Mouse (Mus musculus) liver, embryonic 12.5 days (tissue): ENCODE data around the gene Plk1. TPM values are rescaled to one million over a fixed set of nuclear protein-coding genes. Genes with fewer than 3 reads are reported as not detected.

Experiments used
- ATAC-seq: fragments of 200-750 bp; cut with Nextera tagmentation; 2 replicates; pipeline ENCODE4 v1.8.0; 2017; ENCODE audit warnings: moderate number of reproducible peaks, mild to moderate bottlenecking, moderate library complexity
- H3K27ac ChIP-seq: fragments of 300-500 bp; sonication (generic); 2 replicates; pipeline ENCODE4 v1.5.1; 2016; ENCODE audit warnings: mild to moderate bottlenecking
- H3K27me3 ChIP-seq: fragments of 300-500 bp; sonication (generic); replicated peaks from 2 replicates; pipeline ENCODE4 v1.6.1; 2016; ENCODE audit warnings: mild to moderate bottlenecking, moderate library complexity
- H3K36me3 ChIP-seq: fragments of 300-500 bp; sonication (generic); 2 replicates; pipeline ENCODE4 v1.6.1; 2016; ENCODE audit warnings: mild to moderate bottlenecking, moderate library complexity
- H3K4me1 ChIP-seq: fragments of 300-500 bp; sonication (generic); 2 replicates; pipeline ENCODE4 v1.6.1; 2016
- H3K4me2 ChIP-seq: fragments of 300-500 bp; sonication (generic); 2 replicates; pipeline ENCODE4 v1.6.1; 2016; ENCODE audit warnings: mild to moderate bottlenecking, moderate library complexity
- H3K4me3 ChIP-seq: fragments of 300-500 bp; sonication (generic); 2 replicates; pipeline ENCODE4 v1.5.1; 2016; ENCODE audit warnings: mild to moderate bottlenecking, moderate library complexity
- H3K9ac ChIP-seq: fragments of 300-500 bp; sonication (generic); 2 replicates; pipeline ENCODE4 v1.6.1; 2016; ENCODE audit warnings: mild to moderate bottlenecking, moderate library complexity
- H3K9me3 ChIP-seq: fragments of 300-500 bp; sonication (generic); replicated peaks from 2 replicates; pipeline ENCODE4 v1.6.1; 2016; ENCODE audit warnings: mild to moderate bottlenecking, moderate library complexity
- WGBS: fragments of 180-500 bp; shearing (Covaris S2); methylation state at CpG from one replicate; pipeline ENCODE4 v1.1.7; 2016; ENCODE audit not compliant: insufficient replicate concordance; 5-methylcytosine and 5-hydroxymethylcytosine counted together
- polyA plus RNA-seq: library from polyadenylated mRNA; unstranded; fragments of >200 nt; fragmentation: Nextera tagmentation; extraction: Ambion mirVana; gene quantifications from 2 replicates; pipeline ENCODE4 v1.2.1, GENCODE M21; 2016

Gene Plk1
- 147 and 151 TPM in 2 replicates for polyA plus RNA-seq

GRCm38 (mm10) chr7:122158915-122159902, at the start of gene Plk1:
Gene Plk1 (plus strand): TSS chr7:122159439.
- peak within 1 kb of the TSS; percentile 85 for H3K4me2 ChIP-seq
- peak within 1 kb of the TSS; percentile 81 for H3K9ac ChIP-seq
- H3K27me3 ChIP-seq: no peaks in the 10 kb centered on the region
- peak; percentile 91 for ATAC-seq
- H3K4me1 ChIP-seq: peaks cover 51% of the 10 kb centered on the region
- H3K9me3 ChIP-seq: no peaks in the 10 kb centered on the region
- peaks cover 38% of the 10 kb centered on the region for H3K36me3 ChIP-seq
- H3K4me3 ChIP-seq: peak within 1 kb of the TSS; percentile 77
- WGBS: under 1% methylated on average over 63 of the region's 63 CpGs
- H3K27ac ChIP-seq: peak within 1 kb of the TSS; percentile 90

GRCm38 (mm10) chr7:122123518-122123917, 35.7 kb upstream of the Plk1 start:
- Histone ChIP-seq H3K27me3 (no peaks in the 10 kb centered on the region), H3K27ac (no peak overlapping the region), H3K4me2 (no peak overlapping the region), H3K36me3 (peaks cover 91% of the 10 kb centered on the region), H3K4me3 (no peak overlapping the region), H3K4me1 (no peaks in the 10 kb centered on the region), H3K9ac (no peak overlapping the region), H3K9me3 (no peaks in the 10 kb centered on the region)
- 69% methylated on average over 4 of the region's 4 CpGs for WGBS
- ATAC-seq: no peak

GRCm38 (mm10) chr7:122125636-122126035, 33.6 kb upstream of the Plk1 start:
- 75% methylated on average over 8 of the region's 8 CpGs for WGBS
- Histone ChIP-seq H3K27ac (no peak overlapping the region), H3K4me1 (0 out of 2 replicates have a peak, but pooled peaks cover 5% of the 10 kb centered on the region), H3K9me3 (no peaks in the 10 kb centered on the region), H3K36me3 (peaks cover 95% of the 10 kb centered on the region), H3K4me3 (no peak overlapping the region), H3K27me3 (no peaks in the 10 kb centered on the region), H3K9ac (no peak overlapping the region), H3K4me2 (no peak overlapping the region)
- no peak for ATAC-seq

- Histone ChIP-seq H3K27me3 (no peaks in the 10 kb centered on the region), H3K4me3 (no peak overlapping the region), H3K27ac (no peak overlapping the region), H3K9me3 (no peaks in the 10 kb centered on the region), H3K4me2 (no peak overlapping the region), H3K36me3 (peaks cover 82% of the 10 kb centered on the region), H3K9ac (no peak overlapping the region), H3K4me1 (peaks cover 15% of the 10 kb centered on the region)
- no peak for ATAC-seq
- 88% methylated on average over 11 of the region's 11 CpGs for WGBS
Measured at GRCm38 (mm10) chr7:122126946-122127345, 32.3 kb upstream of the Plk1 start.

GRCm38 (mm10) chr7:122131834-122132233, 27.4 kb upstream of the Plk1 start:
- Histone ChIP-seq H3K27me3 (no peaks in the 10 kb centered on the region), H3K4me2 (peak overlapping the region; percentile 82), H3K9me3 (no peaks in the 10 kb centered on the region), H3K36me3 (peaks cover 61% of the 10 kb centered on the region), H3K4me1 (peaks cover 27% of the 10 kb centered on the region), H3K4me3 (peak overlapping the region; percentile 93), H3K27ac (peak overlapping the region; percentile 88), H3K9ac (peak overlapping the region; percentile 92)
- ATAC-seq: no peak

GRCm38 (mm10) chr7:122132497-122133337, 26.5 kb upstream of the Plk1 start, which contains the start of the genes Palb2 and Dctn5:
Gene Palb2 (minus strand): TSS chr7:122132985.
Gene Dctn5 (plus strand): TSS chr7:122133041.
- peak within 1 kb of the TSS; percentile 92 for H3K9ac ChIP-seq
- H3K9me3 ChIP-seq: no peaks in the 10 kb centered on the region
- H3K4me1 ChIP-seq: peaks cover 27% of the 10 kb centered on the region
- H3K27ac ChIP-seq: peak within 1 kb of the TSS; percentile 88
- peak; percentile 99 for ATAC-seq
- H3K4me3 ChIP-seq: peak within 1 kb of the TSS; percentile 93
- H3K27me3 ChIP-seq: no peaks in the 10 kb centered on the region
- peaks cover 61% of the 10 kb centered on the region for H3K36me3 ChIP-seq
- under 1% methylated on average over 54 of the region's 54 CpGs for WGBS
- peak within 1 kb of the TSS; percentile 82 for H3K4me2 ChIP-seq

- Histone ChIP-seq H3K27me3 (no peaks in the 10 kb centered on the region), H3K9ac (peak overlapping the region; percentile 92), H3K9me3 (no peaks in the 10 kb centered on the region), H3K4me3 (peak overlapping the region; percentile 93), H3K27ac (peak overlapping the region; percentile 88), H3K36me3 (peaks cover 61% of the 10 kb centered on the region), H3K4me1 (peaks cover 27% of the 10 kb centered on the region), H3K4me2 (peak overlapping the region; percentile 77)
- WGBS: 7% methylated on average over 8 of the region's 8 CpGs
- ATAC-seq: no peak
Measured at GRCm38 (mm10) chr7:122133338-122133625, 26.0 kb upstream of the Plk1 start.

GRCm38 (mm10) chr7:122135070-122135469, 24.2 kb upstream of the Plk1 start:
- no peak overlapping the region for H3K4me3 ChIP-seq
- H3K4me2 ChIP-seq: no peak overlapping the region
- no peak overlapping the region for H3K9ac ChIP-seq
- H3K27ac ChIP-seq: no peak overlapping the region
- WGBS: 66% methylated on average over 10 of the region's 10 CpGs
- ATAC-seq: no peak
- peaks cover 26% of the 10 kb centered on the region for H3K4me1 ChIP-seq
- H3K36me3 ChIP-seq: peaks cover 62% of the 10 kb centered on the region
- H3K9me3 ChIP-seq: no peaks in the 10 kb centered on the region
- H3K27me3 ChIP-seq: no peaks in the 10 kb centered on the region

GRCm38 (mm10) chr7:122137071-122137470, 22.2 kb upstream of the Plk1 start:
- Histone ChIP-seq H3K9ac (no peak overlapping the region), H3K27ac (no peak overlapping the region), H3K4me3 (no peak overlapping the region), H3K27me3 (no peaks in the 10 kb centered on the region), H3K9me3 (no peaks in the 10 kb centered on the region), H3K4me2 (no peak overlapping the region), H3K36me3 (peaks cover 78% of the 10 kb centered on the region), H3K4me1 (peaks cover 12% of the 10 kb centered on the region)
- no peak for ATAC-seq

GRCm38 (mm10) chr7:122138190-122138589, 21.0 kb upstream of the Plk1 start:
- Histone ChIP-seq H3K27ac (no peak overlapping the region), H3K27me3 (no peaks in the 10 kb centered on the region), H3K4me3 (no peak overlapping the region), H3K9me3 (no peaks in the 10 kb centered on the region), H3K36me3 (peaks cover 87% of the 10 kb centered on the region), H3K4me1 (peaks cover 12% of the 10 kb centered on the region), H3K4me2 (no peak overlapping the region), H3K9ac (no peak overlapping the region)
- WGBS: 82% methylated on average over 5 of the region's 5 CpGs
- ATAC-seq: no peak

- Histone ChIP-seq H3K4me1 (no peaks in the 10 kb centered on the region), H3K9me3 (no peaks in the 10 kb centered on the region), H3K27ac (no peak overlapping the region), H3K36me3 (peaks cover 97% of the 10 kb centered on the region), H3K9ac (no peak overlapping the region), H3K4me3 (no peak overlapping the region), H3K4me2 (no peak overlapping the region), H3K27me3 (no peaks in the 10 kb centered on the region)
- ATAC-seq: no peak
Measured at GRCm38 (mm10) chr7:122140991-122141390, 18.2 kb upstream of the Plk1 start.

- H3K27ac ChIP-seq: no peak overlapping the region
- no peaks in the 10 kb centered on the region for H3K27me3 ChIP-seq
- no peak overlapping the region for H3K4me3 ChIP-seq
- no peaks in the 10 kb centered on the region for H3K9me3 ChIP-seq
- H3K9ac ChIP-seq: no peak overlapping the region
- no peak for ATAC-seq
- 79% methylated on average over 4 of the region's 4 CpGs for WGBS
- H3K36me3 ChIP-seq: peaks cover 32% of the 10 kb centered on the region
- H3K4me1 ChIP-seq: peaks cover 7% of the 10 kb centered on the region
- no peak overlapping the region for H3K4me2 ChIP-seq
Measured at GRCm38 (mm10) chr7:122152473-122152872, 6.8 kb upstream of the Plk1 start.
